Mouse (Mus musculus) urinary bladder, postnatal 10 days (tissue): ENCODE results near the gene Fut11.

Experiments
- DNase-seq: peaks from one replicate; pipeline ENCODE4 v3.0.0; 2022; ENCODE audit warnings: low spot score

The Fut11 gene

DNA sequence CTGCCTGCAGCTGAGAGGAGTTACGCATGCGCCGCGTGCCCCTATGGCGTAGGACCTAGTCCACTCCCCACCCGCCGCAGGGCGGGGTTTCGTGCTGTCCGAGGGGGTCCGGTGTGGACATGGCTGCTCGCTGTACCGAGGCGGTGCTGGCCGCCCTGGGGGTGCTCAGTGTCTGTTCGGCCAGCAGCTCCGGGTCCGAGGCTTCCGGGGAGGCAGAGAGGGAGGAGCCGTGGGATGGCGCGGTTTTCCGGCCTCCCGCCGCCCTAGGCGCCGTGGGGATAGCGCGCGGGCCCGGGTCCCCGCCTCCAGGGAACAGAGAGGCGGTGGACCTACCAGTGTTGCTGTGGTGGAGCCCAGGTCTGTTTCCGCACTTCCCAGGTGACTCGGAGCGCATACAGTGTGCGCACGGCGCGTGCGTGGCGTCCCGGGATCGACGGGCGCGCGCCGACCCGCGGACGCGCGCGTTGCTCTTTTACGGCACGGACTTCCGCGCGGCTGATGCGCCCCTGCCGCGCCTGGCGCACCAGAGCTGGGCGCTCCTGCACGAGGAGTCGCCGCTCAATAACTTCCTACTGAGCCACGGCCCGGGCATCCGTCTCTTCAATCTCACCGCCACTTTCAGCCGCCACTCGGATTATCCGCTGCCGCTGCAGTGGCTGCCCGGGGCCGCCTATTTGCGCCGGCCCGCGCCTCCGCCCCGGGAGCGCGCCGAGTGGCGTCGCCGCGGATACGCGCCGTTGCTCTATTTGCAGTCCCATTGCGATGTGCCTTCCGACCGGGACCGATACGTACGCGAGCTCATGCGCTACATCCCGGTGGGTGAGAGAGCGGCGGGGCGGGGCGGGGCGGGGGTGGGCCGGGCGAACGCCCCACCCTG lies at the start of gene Fut11:
Gene Fut11, plus strand, starts transcription at position 85 of the 877 bp plus-strand sequence.
- DNase-seq, result peak; percentile 54

DNA sequence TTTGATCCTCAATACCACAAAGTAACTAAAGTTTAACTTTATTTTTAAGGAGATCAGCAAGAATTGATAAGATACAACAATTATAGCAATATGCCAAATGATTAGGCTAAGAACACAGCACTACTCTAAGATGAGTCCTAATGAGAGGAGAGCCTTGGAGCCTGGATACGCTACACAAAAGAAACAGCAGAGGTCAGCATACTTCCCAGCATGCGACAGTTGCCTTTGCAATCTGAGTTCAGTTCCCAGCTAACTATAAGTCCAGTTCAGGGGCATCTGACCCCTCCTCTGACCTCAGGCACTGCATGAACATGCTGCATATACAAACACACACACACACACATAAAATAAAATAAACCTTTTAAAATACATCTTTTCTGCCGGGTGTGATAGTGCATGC lies 49.2 kb upstream of the Fut11 start:
- no peak for DNase-seq

GRCm38 (mm10) chr14:20646381-20646780 lies 48.4 kb upstream of the Fut11 start:
- DNase-seq, result no peak

DNA sequence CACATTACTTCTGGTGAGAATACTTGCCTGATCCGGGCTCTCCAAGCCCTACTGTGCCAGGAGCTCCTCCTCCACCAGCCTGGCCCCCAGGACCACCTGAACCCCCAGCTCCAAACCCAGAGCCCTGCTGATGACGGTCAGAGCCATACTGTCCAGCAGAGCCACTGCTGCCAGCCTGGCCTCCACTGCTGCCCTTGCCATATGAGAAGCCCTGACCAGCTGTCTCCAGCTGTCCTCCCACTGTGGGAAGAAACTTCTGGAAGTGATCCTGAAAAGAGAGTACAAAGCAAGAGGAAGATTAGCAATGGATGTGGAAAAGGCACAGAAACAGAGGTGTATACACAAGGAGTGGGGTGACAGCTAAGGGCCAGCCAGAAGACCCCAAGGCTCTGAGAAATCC lies 43.8 kb upstream of the Fut11 start:
- DNase-seq, result no peak

DNA sequence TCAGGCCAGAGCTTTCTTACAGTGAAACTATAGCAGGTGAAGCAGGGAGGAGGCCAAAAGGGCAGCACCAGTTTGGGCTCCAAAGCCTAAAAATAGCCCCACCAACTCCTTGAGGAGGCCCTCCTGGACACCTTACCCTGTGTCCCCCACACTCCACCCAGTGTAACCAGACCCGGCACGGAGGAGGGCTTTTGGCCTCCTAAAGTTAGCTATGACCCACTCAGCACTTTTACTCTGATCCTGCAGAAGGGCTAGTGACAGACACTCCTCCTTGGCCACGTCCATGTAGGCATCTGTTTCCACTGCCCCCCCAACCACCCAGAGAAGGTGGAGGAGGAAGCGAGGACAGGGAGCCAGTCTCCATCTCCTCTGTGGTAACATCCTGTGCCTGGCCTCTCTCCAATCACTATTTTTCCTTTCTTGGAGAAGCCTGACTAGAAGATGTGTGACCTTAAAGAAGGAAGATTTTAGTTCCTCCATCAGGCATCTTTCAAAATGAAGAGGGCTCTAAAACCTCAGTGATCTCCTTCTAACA lies 43.0 kb upstream of the Fut11 start:
- DNase-seq, result no peak

DNA sequence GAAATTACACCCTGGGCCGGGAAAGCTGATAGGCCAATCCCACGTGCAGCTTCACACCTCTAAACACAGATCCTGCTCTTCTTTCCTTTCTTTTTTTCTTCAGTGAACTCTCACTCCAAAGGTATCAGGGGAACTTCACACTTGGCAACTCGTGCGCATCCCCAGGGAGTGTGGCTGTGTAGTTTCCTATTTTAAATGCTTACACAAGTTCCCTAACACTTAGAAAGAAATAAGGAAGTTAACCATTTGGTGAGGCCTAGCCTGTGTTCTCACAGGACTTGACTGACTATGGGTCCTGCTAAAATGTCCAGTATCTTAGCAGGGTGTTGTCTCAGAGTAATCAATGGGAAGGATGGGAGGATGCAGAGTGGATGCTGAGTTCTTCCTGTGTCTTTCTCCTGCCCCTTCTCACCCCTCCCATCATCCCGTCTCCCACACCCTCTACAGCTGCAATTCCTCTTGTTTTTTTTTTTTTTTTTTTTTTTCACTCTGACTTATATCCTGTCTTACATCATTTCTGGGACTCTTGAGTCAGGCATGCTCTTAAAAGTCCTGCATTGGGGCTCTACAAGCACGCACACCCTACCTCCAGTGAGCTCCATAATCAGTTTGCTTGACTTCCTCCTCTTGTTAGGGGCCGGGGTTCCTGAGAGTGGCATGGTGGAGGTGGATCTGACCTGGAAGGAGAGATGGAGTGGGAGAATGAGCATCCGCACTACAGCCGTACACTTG lies 39.9 kb upstream of the Fut11 start:
- DNase-seq, result no peak

- DNase-seq, result no peak
Observed at GRCm38 (mm10) chr14:20655731-20656130, 39.0 kb upstream of the Fut11 start.

DNA sequence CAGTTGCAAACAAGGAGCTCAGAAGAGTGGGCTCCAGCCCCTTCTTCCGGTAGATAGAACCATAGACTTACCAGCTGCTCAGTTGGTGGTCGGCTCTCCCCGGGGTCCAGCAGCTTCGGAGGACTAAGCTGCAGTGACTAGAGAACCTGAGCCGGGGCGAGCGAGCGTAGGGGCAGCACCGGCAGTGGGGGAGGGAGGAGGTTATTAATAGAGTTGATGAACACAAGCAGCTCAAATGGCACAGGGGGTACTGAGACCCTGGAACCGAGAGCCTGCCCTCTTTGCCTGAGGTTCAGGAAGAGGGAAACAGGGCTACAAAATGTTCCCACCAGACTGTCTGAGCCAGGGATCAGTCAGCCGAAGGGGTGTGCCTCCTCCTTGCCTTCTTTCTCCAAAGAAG lies 38.4 kb upstream of the Fut11 start, which contains the start of gene Myoz1:
Gene Myoz1, minus strand, starts transcription at position 180 of the 400 bp plus-strand sequence.
- DNase-seq, result no peak

GRCm38 (mm10) chr14:20658326-20658725 lies 36.4 kb upstream of the Fut11 start:
- no peak for DNase-seq

DNA sequence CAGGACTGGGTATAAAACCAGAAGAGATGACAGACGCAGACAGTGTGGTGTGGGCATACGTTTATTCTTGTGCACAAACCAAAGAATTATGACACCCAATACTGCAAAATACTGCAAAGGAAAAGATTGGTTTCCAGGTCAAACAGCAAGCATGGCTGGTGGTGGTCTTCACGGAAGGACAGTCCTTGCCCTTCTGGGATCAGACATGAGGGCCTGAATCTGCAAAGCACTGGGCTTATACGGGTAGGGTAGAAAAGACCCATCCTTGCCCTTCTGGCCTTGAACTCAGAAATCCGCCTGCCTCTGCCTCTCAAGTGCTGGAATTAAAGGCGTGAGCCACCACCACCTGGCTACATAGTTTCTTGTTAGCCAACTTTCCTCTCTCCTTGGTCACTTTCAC lies 35.9 kb upstream of the Fut11 start:
- DNase-seq, result no peak

DNA sequence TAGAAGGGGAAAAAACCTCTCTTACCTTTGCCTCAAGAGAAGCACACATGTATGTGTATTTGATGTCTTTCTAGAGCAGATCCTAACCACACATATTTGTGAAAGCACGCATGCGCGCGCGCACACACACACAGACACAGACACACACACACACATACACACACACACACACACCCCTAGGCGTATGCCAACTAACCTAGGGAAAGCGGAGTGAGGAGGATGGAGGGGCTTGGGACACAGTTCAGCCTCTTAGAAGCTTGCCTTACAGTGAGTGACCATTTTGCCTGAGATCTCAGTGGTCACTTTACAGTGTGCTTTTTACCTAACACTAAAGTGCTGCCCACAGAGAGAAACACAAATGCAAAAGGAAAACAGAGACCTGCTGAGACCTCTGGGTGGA lies 35.1 kb upstream of the Fut11 start:
- no peak for DNase-seq

GRCm38 (mm10) chr14:20660827-20661660 lies 33.7 kb upstream of the Fut11 start:
- DNase-seq, result peak; percentile 63

- no peak for DNase-seq
Observed at GRCm38 (mm10) chr14:20661661-20662331, 33.0 kb upstream of the Fut11 start.

- DNase-seq, result no peak
Observed at GRCm38 (mm10) chr14:20662740-20663139, 32.0 kb upstream of the Fut11 start.

- no peak for DNase-seq
Observed at GRCm38 (mm10) chr14:20663601-20664000, 31.2 kb upstream of the Fut11 start.

GRCm38 (mm10) chr14:20664436-20664835 lies 30.3 kb upstream of the Fut11 start:
- no peak for DNase-seq

DNA sequence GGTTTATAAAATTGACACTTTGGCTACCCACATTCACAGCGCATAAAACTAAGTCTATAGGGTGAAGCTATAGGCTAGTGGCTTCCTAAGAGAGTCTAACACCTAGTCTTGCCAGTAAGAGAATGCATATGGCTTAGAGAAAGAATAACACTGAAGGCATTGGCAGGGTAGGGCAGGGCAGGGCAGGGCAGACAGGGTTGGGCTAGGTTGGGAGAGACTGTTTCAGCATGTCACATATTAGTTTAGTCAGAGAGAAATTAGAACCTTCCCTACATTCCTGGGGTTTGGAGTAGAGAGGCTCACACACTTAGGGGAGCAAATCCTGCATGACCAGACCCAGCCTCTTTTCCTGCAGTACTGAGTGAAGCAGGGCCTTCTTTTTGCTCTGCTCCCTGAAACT lies 27.3 kb upstream of the Fut11 start:
- DNase-seq, result no peak

GRCm38 (mm10) chr14:20668154-20668810 lies 26.5 kb upstream of the Fut11 start, which contains the start of gene Synpo2l:
Gene Synpo2l (minus strand): TSS chr14:20668354.
- DNase-seq, result no peak

DNA sequence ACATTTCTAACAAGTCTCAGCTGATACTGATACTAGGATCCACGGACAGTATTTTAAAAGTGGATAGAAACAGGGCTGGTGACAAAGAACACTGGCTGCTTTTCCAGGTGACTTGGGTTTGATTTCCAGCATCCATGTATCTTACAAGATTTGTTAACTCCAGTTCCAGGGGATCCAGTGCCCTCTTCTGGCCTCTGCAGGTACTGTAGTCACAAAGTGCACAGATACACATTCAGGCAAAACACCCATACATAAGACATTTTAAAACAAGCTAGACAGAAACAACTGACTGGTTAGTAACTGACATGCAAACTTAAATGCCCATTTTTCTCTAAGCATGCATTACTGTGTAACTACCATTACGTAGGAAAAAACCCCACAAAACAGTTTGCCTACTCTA lies 21.8 kb upstream of the Fut11 start:
- DNase-seq, result no peak

GRCm38 (mm10) chr14:20673735-20674063 lies 21.1 kb upstream of the Fut11 start:
- DNase-seq, result no peak
